Mouse (Mus musculus): Measurements from ENCODE around the gene Kctd11.

The Kctd11 gene

DNA sequence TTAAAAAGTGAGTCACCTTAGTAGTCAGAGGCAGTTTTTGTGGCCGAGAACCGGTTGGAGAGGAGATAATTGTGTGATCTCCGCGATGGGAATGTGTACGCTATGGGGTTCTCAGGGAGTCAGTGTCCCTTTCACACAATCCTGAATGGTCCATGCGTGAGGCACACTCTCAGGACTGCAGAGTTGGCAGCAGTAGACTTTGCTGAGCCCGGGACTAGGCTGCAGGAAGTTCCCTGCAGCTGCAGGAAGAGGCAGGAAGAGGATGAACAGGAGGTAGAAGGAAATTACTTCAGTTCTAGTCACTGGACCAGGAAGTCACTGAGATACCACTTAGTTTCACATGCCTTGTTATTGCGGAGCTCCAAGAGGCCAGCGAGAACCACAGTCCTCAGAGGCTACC, 32.1 kb downstream of the Kctd11 start:
- no peak for DNase-seq (ENCODE audit: low spot score in 2 of 2)

DNA sequence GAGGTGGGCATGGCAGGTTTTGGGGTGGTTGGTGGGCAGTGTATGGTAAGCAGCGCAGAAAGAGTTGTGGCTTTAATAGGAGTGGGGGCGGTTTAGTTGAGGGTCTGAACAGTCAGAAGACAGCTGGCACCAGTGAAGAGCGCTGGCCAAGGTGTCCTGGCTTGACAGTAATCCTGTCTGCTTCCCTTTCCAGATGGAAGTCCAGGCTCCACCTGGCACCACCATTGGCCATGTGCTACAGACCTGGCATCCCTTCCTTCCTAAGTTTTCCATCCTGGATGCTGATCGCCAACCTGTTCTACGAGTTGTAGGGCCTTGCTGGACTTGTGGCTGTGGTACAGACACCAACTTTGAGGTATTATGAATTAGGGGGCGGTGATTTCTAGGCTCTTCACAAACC, 33.2 kb downstream of the Kctd11 start:
- DNase-seq (ENCODE audit: low spot score in 2 of 2) = no peak

DNA sequence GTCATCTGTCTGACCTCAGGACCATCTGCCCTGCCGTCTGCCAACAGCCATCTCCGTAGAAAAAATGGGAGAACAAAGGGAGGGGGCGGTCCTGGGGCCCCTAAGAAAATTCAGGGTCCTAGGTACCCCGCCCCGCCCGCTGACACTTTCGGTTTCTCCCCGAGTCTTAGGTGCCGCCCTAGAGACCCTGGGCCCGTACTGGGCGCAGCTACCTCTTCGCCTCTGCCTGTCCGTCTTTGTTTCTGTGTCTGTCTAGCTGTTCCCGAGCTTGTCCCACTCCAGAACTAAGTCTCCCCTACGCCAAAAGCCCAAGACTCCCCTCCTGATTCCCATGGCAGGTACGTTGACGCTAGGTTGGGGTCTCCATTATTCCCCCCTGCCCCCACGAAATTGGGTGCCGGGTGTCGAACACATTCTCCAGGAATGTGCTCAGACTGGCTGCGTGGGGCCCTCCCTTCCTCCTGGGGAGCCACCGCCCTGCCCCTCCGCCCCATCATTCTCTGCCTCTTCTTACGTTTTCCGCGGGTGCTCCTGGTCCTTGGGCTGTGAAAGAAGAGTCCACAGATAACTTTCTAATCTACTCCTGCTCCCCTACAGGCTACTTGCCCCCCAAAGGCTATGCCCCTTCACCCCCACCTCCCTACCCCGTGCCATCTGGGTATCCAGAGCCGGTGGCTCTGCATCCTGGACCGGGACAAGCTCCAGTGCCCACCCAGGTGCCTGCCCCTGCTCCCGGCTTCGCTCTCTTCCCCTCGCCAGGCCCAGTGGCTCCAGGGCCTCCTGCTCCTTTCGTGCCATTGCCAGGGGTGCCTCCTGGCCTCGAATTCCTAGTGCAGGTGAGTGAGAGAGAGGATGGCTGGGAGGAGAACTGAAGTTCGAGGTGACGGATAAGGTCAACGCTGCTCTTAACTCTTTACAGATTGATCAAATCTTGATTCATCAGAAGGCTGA, 34.2 kb downstream of the Kctd11 start:
- no peak for DNase-seq (ENCODE audit: low spot score in 2 of 2)

DNA sequence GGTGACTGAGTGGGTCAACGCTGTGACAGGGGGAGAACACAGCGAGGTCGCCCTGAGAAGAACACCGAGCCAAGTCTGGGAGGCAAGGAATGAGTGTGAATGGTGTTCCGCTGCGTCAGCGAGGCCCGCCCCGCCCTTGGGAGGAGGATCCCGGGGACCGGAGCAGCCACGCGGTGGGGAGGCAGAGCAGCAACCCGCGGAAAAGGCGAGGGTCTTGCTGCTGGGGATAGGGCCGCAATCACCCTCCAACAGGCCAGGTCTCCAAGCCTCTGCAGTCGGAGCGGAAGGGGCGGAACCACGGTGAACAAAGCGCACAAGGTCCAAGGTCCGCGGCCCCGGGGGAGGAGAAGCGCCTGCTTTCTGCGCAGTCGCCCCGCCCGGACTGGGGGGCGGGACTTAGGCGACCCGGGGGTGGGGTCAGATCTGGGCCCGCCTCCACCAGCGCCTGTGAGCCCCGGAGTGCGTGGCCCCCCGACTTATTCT, 35.0 kb downstream of the Kctd11 start, which contains the start of gene Plscr3:
Gene Plscr3, plus strand, starts transcription at position 179 of the 483 bp plus-strand sequence.
- peak; percentile 87 to 89 for DNase-seq (ENCODE audit: low spot score in 2 of 2)

DNA sequence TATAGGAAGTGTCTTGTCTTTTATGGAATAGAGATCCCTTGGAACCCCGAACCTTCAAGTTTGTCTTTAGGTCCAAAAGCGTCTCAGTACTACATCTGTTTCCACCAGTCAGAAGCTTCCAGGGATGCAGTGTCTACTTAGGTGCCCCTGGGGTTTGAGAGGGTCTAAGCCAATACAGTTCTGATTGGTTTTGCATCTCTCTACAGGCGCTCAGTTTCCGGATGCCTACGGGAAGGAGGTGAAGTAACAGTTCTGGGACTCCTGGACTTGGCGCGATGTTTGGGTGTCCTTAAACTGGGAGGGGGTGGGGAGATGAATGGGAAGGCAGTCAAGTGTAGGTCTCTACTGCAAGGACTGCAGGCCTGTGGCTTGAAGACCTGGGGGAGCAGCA, 42.5 kb downstream of the Kctd11 start:
- no peak for DNase-seq (ENCODE audit: low spot score in 2 of 2)

DNA sequence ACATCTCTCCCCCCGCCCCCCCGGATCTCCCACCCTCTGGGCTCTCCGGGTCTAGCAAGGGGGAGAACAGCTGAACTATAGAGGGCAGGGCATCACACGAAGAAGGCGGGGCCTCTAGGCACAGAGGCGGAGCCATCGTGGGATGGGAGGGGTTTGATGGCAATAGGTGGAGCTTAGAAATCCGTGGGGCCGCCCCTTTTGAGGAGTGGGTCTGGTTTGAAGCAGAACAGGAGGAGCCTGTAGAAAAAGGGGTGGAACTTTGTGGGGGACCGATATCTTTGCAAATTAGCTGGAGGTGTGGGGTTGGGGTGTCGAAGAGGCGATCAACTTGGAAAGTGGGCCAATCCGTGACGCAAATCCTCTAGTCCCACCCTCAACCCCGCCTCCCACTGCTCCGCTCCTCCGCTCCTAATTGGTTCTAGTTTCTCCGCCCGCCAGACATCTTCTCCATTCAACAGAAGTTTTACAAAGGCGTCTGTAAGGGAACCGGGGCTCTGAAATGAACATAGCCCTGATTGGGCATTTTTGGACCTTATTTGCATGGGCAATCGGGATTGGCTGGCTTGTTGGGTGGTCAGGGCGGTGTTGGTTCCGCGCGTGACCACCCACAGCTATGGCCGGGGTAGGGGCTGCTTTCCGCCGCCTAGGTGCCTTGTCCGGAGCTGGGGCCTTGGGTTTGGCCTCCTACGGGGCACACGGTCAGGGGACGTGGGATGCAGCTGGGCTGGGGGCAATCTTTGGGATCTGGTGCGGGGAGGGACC, 43.1 kb downstream of the Kctd11 start, which contains the start of gene Tmem256:
Gene Tmem256, plus strand, starts transcription at position 563 of the 762 bp plus-strand sequence.
- peak; percentile 97 to 99 for DNase-seq (ENCODE audit: low spot score in 2 of 2)

DNA sequence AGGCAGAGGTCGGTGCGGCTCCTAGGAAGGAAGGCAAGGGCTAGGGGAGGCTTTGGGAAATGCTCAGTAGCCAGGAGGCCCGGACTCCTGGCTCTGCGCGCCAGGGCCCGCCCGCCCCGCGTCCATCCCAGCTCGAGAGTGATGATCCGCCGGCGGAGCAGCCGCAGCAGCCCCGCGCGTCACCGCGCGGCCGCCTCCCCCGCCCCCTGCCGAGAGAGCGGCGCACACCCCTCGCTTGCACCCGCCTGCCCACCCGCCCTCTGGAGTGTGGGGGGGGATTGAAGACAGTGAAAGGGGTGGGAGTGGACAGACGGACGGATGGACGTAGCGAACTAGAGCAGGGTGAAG, 43.6 kb downstream of the Kctd11 start, which contains the start of gene Nlgn2:
Gene Nlgn2, minus strand, starts transcription at position 181 of the 348 bp plus-strand sequence.
- DNase-seq (ENCODE audit: low spot score in 2 of 2) = no peak

GRCm38 (mm10) chr11:69836703-69837576, 44.3 kb downstream of the Kctd11 start:
- peak; percentile 42 to 51 for DNase-seq (ENCODE audit: low spot score in 2 of 2)

DNA sequence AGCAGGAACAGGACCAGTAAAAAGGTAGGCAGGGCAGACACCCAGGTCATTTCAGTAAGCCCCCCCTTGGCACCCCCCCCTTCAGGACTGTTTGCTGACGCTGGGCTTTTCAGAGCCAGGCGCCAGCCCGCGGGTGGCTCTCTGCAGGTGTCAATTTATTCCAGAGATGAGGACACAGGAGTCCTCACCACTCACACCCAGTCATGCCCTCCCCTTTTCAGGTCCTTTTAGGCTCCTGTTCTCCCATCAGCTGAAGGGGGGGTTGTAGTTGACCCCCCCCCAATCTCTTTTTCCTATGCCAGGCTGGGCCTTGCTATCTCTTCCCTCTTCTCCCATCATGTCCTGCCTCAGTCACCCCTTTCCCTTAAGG, 45.3 kb downstream of the Kctd11 start:
- no peak for DNase-seq (ENCODE audit: low spot score in 2 of 2)

DNA sequence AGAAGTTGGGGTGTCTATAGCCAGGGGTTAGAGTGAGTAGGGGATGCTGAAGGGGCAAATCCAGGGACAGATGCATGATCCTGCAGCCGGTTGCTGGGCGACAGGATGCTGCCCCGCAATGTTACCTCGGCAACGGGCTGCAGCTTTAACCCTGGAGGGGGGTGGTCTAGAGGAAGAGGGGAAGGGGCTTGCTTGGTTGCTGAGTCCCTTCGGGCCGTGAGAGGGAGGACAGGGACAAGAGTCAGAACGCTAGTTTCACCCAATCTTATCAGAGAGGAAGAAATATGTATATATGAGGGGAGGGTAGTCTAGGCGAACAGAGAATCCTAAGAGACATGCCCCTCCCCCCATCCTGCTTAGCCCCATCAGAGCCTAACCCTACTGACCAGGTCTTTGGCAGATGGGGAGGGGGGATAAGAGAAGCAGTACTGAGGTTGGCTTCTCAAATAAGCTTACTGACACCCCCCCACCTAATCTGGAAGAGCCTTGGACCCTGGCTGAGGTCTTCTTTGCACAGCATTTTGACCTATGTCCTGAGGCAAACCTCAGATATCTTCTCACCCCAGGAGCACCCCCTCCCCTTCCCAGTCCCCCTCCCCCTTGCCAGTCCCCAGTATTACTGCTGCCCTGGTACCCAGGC, 45.8 kb downstream of the Kctd11 start:
- no peak for DNase-seq (ENCODE audit: low spot score in 2 of 2)

GRCm38 (mm10) chr11:69834001-69834549, 47.1 kb downstream of the Kctd11 start:
- peak in 1 of 2 experiments; percentile 30 for DNase-seq (ENCODE audit: low spot score in 2 of 2)

- DNase-seq (ENCODE audit: low spot score in 2 of 2) = no peak
Measured at GRCm38 (mm10) chr11:69833554-69833953, 47.7 kb downstream of the Kctd11 start.

- no peak for DNase-seq (ENCODE audit: low spot score in 2 of 2)
Measured at GRCm38 (mm10) chr11:69828832-69829231, 52.4 kb downstream of the Kctd11 start.

Measured in frontal cortex, postnatal 36 days (tissue).